Mouse (Mus musculus): Measurements from ENCODE around the gene Parp1. TPM values are rescaled to one million over a fixed set of nuclear protein-coding genes. Genes with fewer than 3 reads are reported as not detected.

Parp1 gene
- polyA plus RNA-seq, 2 experiments = 47.3 to 47.7 TPM

- WGBS (ENCODE audit: insufficient replicate concordance) = 60% methylated on average over 15 of the region's 15 CpGs
- no peak for ATAC-seq (ENCODE audit: insufficient read depth)
- TF ChIP-seq EP300 (IDR thresholded peaks at IDR 0.05; ENCODE audit: low read depth) = no peak
- no peak for TF ChIP-seq CTCF (IDR thresholded peaks at IDR 0.05; ENCODE audit: low read depth)
- Histone ChIP-seq H3K9ac (replicated peaks) (no peak overlapping the region), H3K4me3 (ENCODE audit: insufficient read depth in 1 of 2, low read depth in 2 of 2, low read length in 2 of 2) (no peak overlapping the region), H3K4me2 (ENCODE audit: low read depth) (no peak overlapping the region), H3K27me3 (ENCODE audit: control insufficient read depth, insufficient read depth, low read length) (no peaks in the 10 kb centered on the region), H3K36me3 (replicated peaks; ENCODE audit: control insufficient read depth, insufficient read depth, low read depth) (no peaks in the 10 kb centered on the region), H3K9me3 (ENCODE audit: control insufficient read depth, low read length) (no peaks in the 10 kb centered on the region), H3K27ac (no peak overlapping the region), H3K4me1 (replicated peaks; ENCODE audit: control insufficient read depth in 2 of 2, insufficient read depth in 2 of 2, low read length in 1 of 2) (peaks cover 0 to 3% of the 10 kb centered on the region in 2 experiments; a peak in 1 of 4 replicates)
- no peak for DNase-seq (ENCODE audit: low read depth in 3 of 3, low spot score in 3 of 3)
Observed at GRCm38 (mm10) chr1:180541883-180542711, 26.6 kb upstream of the Parp1 start.

- H3K4me2 ChIP-seq (ENCODE audit: low read depth) = no peak overlapping the region
- WGBS (ENCODE audit: insufficient replicate concordance) = 37% methylated on average over 3 of the region's 3 CpGs
- no peak for TF ChIP-seq CTCF (IDR thresholded peaks at IDR 0.05; ENCODE audit: low read depth)
- TF ChIP-seq EP300 (IDR thresholded peaks at IDR 0.05; ENCODE audit: low read depth) = no peak
- DNase-seq (ENCODE audit: low read depth in 3 of 3, low spot score in 3 of 3) (no peak), ATAC-seq (ENCODE audit: insufficient read depth) (no peak)
- no peaks in the 10 kb centered on the region for H3K36me3 ChIP-seq (replicated peaks; ENCODE audit: control insufficient read depth, insufficient read depth, low read depth)
- no peaks in the 10 kb centered on the region for H3K9me3 ChIP-seq (ENCODE audit: control insufficient read depth, low read length)
- peaks cover 0 to 4% of the 10 kb centered on the region in 2 experiments; a peak in 1 of 4 replicates for H3K4me1 ChIP-seq (replicated peaks; ENCODE audit: control insufficient read depth in 2 of 2, insufficient read depth in 2 of 2, low read length in 1 of 2)
- no peak overlapping the region for H3K9ac ChIP-seq (replicated peaks)
- no peak overlapping the region for H3K27ac ChIP-seq
- no peak overlapping the region for H3K4me3 ChIP-seq (ENCODE audit: insufficient read depth in 1 of 2, low read depth in 2 of 2, low read length in 2 of 2)
- H3K27me3 ChIP-seq (ENCODE audit: control insufficient read depth, insufficient read depth, low read length) = no peaks in the 10 kb centered on the region
Observed at GRCm38 (mm10) chr1:180542712-180543371, 25.9 kb upstream of the Parp1 start.

GRCm38 (mm10) chr1:180545918-180546545, 22.7 kb upstream of the Parp1 start:
- H3K4me3 ChIP-seq (ENCODE audit: insufficient read depth in 1 of 2, low read depth in 2 of 2, low read length in 2 of 2) = no peak overlapping the region
- TF ChIP-seq EP300 (IDR thresholded peaks at IDR 0.05; ENCODE audit: low read depth) (no peak), CTCF (IDR thresholded peaks at IDR 0.05; ENCODE audit: low read depth) (no peak)
- no peak overlapping the region for H3K27ac ChIP-seq
- ATAC-seq (ENCODE audit: insufficient read depth) (no peak), DNase-seq (ENCODE audit: low read depth in 3 of 3, low spot score in 3 of 3) (no peak)
- no peaks in the 10 kb centered on the region for H3K9me3 ChIP-seq (ENCODE audit: control insufficient read depth, low read length)
- peaks cover 0 to 7% of the 10 kb centered on the region in 2 experiments; a peak in 1 of 4 replicates for H3K4me1 ChIP-seq (replicated peaks; ENCODE audit: control insufficient read depth in 2 of 2, insufficient read depth in 2 of 2, low read length in 1 of 2)
- no peaks in the 10 kb centered on the region for H3K27me3 ChIP-seq (ENCODE audit: control insufficient read depth, insufficient read depth, low read length)
- 35% methylated on average over 4 of the region's 4 CpGs for WGBS (ENCODE audit: insufficient replicate concordance)
- no peak overlapping the region for H3K4me2 ChIP-seq (ENCODE audit: low read depth)
- H3K36me3 ChIP-seq (replicated peaks; ENCODE audit: control insufficient read depth, insufficient read depth, low read depth) = no peaks in the 10 kb centered on the region
- no peak overlapping the region for H3K9ac ChIP-seq (replicated peaks)

- H3K9ac ChIP-seq (replicated peaks) = no peak overlapping the region
- no peak overlapping the region for H3K27ac ChIP-seq
- no peaks in the 10 kb centered on the region for H3K9me3 ChIP-seq (ENCODE audit: control insufficient read depth, low read length)
- TF ChIP-seq EP300 (IDR thresholded peaks at IDR 0.05; ENCODE audit: low read depth) = no peak
- no peak for TF ChIP-seq CTCF (IDR thresholded peaks at IDR 0.05; ENCODE audit: low read depth)
- 46% methylated on average over 13 of the region's 13 CpGs for WGBS (ENCODE audit: insufficient replicate concordance)
- H3K4me1 ChIP-seq (replicated peaks; ENCODE audit: control insufficient read depth in 2 of 2, insufficient read depth in 2 of 2, low read length in 1 of 2) = 0 out of 4 replicates have a peak, but pooled peaks cover 0 to 4% of the 10 kb centered on the region in 2 experiments
- ATAC-seq (ENCODE audit: insufficient read depth) = no peak
- H3K4me3 ChIP-seq (ENCODE audit: insufficient read depth in 1 of 2, low read depth in 2 of 2, low read length in 2 of 2) = no peak overlapping the region
- DNase-seq (ENCODE audit: low read depth in 3 of 3, low spot score in 3 of 3) = no peak
- no peaks in the 10 kb centered on the region for H3K36me3 ChIP-seq (replicated peaks; ENCODE audit: control insufficient read depth, insufficient read depth, low read depth)
- H3K4me2 ChIP-seq (ENCODE audit: low read depth) = no peak overlapping the region; the same call in 1 of the 2 replicates
- no peaks in the 10 kb centered on the region for H3K27me3 ChIP-seq (ENCODE audit: control insufficient read depth, insufficient read depth, low read length)
Observed at GRCm38 (mm10) chr1:180546798-180547750, 21.6 kb upstream of the Parp1 start.
